In the genomic region with DNA sequence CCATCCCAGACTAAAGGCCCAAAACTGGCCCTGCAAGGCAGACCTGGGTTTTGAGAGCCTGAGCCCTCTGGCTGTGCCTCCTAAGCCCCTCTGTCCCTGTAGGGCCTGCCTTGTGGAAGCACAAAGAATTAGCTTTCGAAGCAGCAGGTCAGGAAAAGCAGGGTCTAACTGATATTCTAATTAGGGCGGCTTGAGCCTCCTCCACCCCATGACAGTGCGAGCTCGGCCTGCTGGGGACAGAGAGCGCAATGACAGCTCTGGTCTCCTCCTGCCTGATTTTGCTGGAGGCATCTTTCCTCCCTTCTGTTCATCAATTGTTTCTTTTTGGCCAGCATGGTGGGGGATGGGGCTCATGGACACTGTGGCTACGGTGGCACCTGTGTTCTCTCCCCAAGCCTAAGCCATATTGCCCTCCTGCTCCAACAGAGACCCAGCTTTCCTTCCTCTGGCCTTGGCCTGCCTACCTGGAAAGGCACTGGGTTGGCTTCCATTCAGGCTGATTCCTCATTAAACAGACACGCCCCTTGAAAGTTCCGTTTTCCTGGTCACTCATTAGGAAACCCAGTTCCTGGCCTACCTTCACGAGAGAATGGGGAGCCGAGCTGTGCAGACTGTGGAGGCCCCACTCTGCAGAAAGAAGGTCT, we compare ENCODE assay signal across 8 mouse cellular contexts. TPM values are rescaled to one million over a fixed set of nuclear protein-coding genes. Genes with fewer than 3 reads are reported as not detected.
A peak's percentile ranks its signal among the peaks of the same experiment; 100 is the strongest.
DNase-seq lines count a peak whose midpoint lies in the region; ATAC-seq and TF ChIP-seq lines count a peak whose summit lies in the region.

No protein-coding gene starts in this region.

- H3K4me1 ChIP-seq in kidney, embryonic 16.5 days (ENCODE audit: insufficient read depth, low read length) = peaks cover 32% of the 10 kb centered on the region
- peaks cover 28% of the 10 kb centered on the region for H3K4me1 ChIP-seq in embryonic facial prominence, embryonic 13.5 days
- H3K4me1 ChIP-seq in kidney, postnatal 0 days (replicated peaks; ENCODE audit: insufficient read depth, low read length) = peaks cover 19% of the 10 kb centered on the region; the same call in 1 of the 2 replicates
- H3K4me1 ChIP-seq in megakaryocyte, embryonic 14.5 days = peaks cover 88% of the 10 kb centered on the region
- H3K4me1 ChIP-seq in thymus, adult 2 months (replicated peaks; ENCODE audit: control insufficient read depth, insufficient read depth, low read length) = peaks cover 19% of the 10 kb centered on the region

- no peaks in the 10 kb centered on the region for H3K36me3 ChIP-seq in kidney, embryonic 16.5 days (ENCODE audit: insufficient read depth, low read length)
- H3K36me3 ChIP-seq in embryonic facial prominence, embryonic 13.5 days = no peaks in the 10 kb centered on the region
- no peaks in the 10 kb centered on the region for H3K36me3 ChIP-seq in kidney, postnatal 0 days (ENCODE audit: insufficient read depth, low read length)
- peaks cover 28% of the 10 kb centered on the region for H3K36me3 ChIP-seq in megakaryocyte, embryonic 14.5 days (replicated peaks; ENCODE audit: low read length)
- no peaks in the 10 kb centered on the region for H3K36me3 ChIP-seq in thymus, adult 2 months (ENCODE audit: control insufficient read depth, insufficient read depth, low read length)

- peak overlapping the region; percentile 65 for H3K27ac ChIP-seq in kidney, embryonic 16.5 days (ENCODE audit: low read length)
- H3K27ac ChIP-seq in embryonic facial prominence, embryonic 13.5 days = peak overlapping the region; percentile 39; the same call in 1 of the 2 replicates
- H3K27ac ChIP-seq in kidney, postnatal 0 days = peak overlapping the region; percentile 68; the same call in 1 of the 2 replicates
- no peak overlapping the region for H3K27ac ChIP-seq in thymus, adult 2 months (ENCODE audit: control insufficient read depth, insufficient read depth, low read length)

- WGBS in kidney, embryonic 16.5 days = 72% methylated on average over 10 of the region's 10 CpGs
- WGBS in embryonic facial prominence, embryonic 13.5 days = 64% methylated on average over 10 of the region's 10 CpGs
- WGBS in kidney, postnatal 0 days = 71% methylated on average over 10 of the region's 10 CpGs
- WGBS in thymus, adult 2 months = 56% methylated on average over 10 of the region's 10 CpGs

- DNase-seq in kidney, adult 8-10 months = no peak
- DNase-seq in kidney, postnatal 0 days (ENCODE audit: low spot score) = no peak
- DNase-seq in layer of hippocampus, postnatal 36 days = no peak
- no peak for DNase-seq in thymus, adult 2 months
- DNase-seq in frontal cortex, postnatal 10 days (ENCODE audit: low spot score in 2 of 2) = no peak

- H3K9ac ChIP-seq in kidney, embryonic 16.5 days (replicated peaks; ENCODE audit: low read length) = peak overlapping the region; percentile 42
- no peak overlapping the region for H3K9ac ChIP-seq in embryonic facial prominence, embryonic 13.5 days
- H3K9ac ChIP-seq in kidney, postnatal 0 days (ENCODE audit: low read depth, low read length) = 0 out of 2 replicates have a peak overlapping the region, but pooled peaks have one; percentile 24

- no peak for ATAC-seq in kidney, embryonic 16.5 days (ENCODE audit: low FRiP score, low TSS enrichment)
- no peak for ATAC-seq in embryonic facial prominence, embryonic 13.5 days (ENCODE audit: insufficient number of reproducible peaks, insufficient read depth, low FRiP score, low TSS enrichment, low read depth)
- ATAC-seq in kidney, postnatal 0 days (replicated peaks; ENCODE audit: low FRiP score, low read depth) = no peak

- H3K4me2 ChIP-seq in kidney, embryonic 16.5 days (replicated peaks; ENCODE audit: low read depth, low read length) = peak overlapping the region; percentile 20
- no peak overlapping the region for H3K4me2 ChIP-seq in embryonic facial prominence, embryonic 13.5 days
- H3K4me2 ChIP-seq in kidney, postnatal 0 days (ENCODE audit: low read length) = 0 out of 2 replicates have a peak overlapping the region, but pooled peaks have one; percentile 24

- H3K27me3 ChIP-seq in kidney, embryonic 16.5 days (ENCODE audit: insufficient read depth, low read length) = no peaks in the 10 kb centered on the region
- no peaks in the 10 kb centered on the region for H3K27me3 ChIP-seq in embryonic facial prominence, embryonic 13.5 days
- no peaks in the 10 kb centered on the region for H3K27me3 ChIP-seq in kidney, postnatal 0 days (ENCODE audit: insufficient read depth, low read length)
- no peaks in the 10 kb centered on the region for H3K27me3 ChIP-seq in megakaryocyte, embryonic 14.5 days (replicated peaks)
- no peaks in the 10 kb centered on the region for H3K27me3 ChIP-seq in thymus, adult 2 months (ENCODE audit: control insufficient read depth, insufficient read depth, low read length)

- TF ChIP-seq CTCF in kidney, postnatal 0 days (IDR thresholded peaks at IDR 0.05; ENCODE audit: low read depth) = no peak
- TF ChIP-seq CTCF in thymus, adult 2 months (IDR thresholded peaks at IDR 0.05; ENCODE audit: borderline replicate concordance, control insufficient read depth, extremely low read depth, insufficient read depth, low read length, poor library complexity) = no peak

- 0 out of 2 replicates have a peak overlapping the region, but pooled peaks have one; percentile 8 for H3K4me3 ChIP-seq in kidney, embryonic 16.5 days (ENCODE audit: low read length)
- no peak overlapping the region for H3K4me3 ChIP-seq in embryonic facial prominence, embryonic 13.5 days
- no peak overlapping the region for H3K4me3 ChIP-seq in kidney, postnatal 0 days (replicated peaks; ENCODE audit: low read depth, low read length)
- peak overlapping the region; percentile 91 for H3K4me3 ChIP-seq in megakaryocyte, embryonic 14.5 days (replicated peaks)
- H3K4me3 ChIP-seq in thymus, adult 2 months (ENCODE audit: control insufficient read depth, insufficient read depth, low read length) = no peak overlapping the region

- H3K9me3 ChIP-seq in kidney, embryonic 16.5 days (ENCODE audit: low read length) = no peaks in the 10 kb centered on the region
- H3K9me3 ChIP-seq in embryonic facial prominence, embryonic 13.5 days = no peaks in the 10 kb centered on the region
- no peaks in the 10 kb centered on the region for H3K9me3 ChIP-seq in kidney, postnatal 0 days (replicated peaks; ENCODE audit: low read length)
- H3K9me3 ChIP-seq in megakaryocyte, embryonic 14.5 days = no peaks in the 10 kb centered on the region

- TF ChIP-seq POLR2A in thymus, adult 2 months (IDR thresholded peaks at IDR 0.05; ENCODE audit: control insufficient read depth, extremely low read depth, insufficient read depth, low read length, poor library complexity) = no peak

RNA-seq across cellular contexts. Expression of gene Atp5mpl, which starts 23.2 kb away (rescaled TPM):
- 713 and 717 TPM in 2 replicates for polyA plus RNA-seq in kidney, embryonic 16.5 days (2015; fragmentation: Nextera tagmentation; extraction: Ambion mirVana)
- polyA plus RNA-seq in embryonic facial prominence, embryonic 13.5 days (2015; fragmentation: Nextera tagmentation; extraction: Ambion mirVana) = 644 and 681 TPM in 2 replicates
- polyA plus RNA-seq in kidney, postnatal 0 days (2015; fragmentation: Nextera tagmentation; extraction: Ambion mirVana) = 1,132 and 1,318 TPM in 2 replicates
- polyA plus RNA-seq in megakaryocyte, embryonic 14.5 days (2012; ENCODE audit: insufficient read depth, low replicate concordance) = 15.5 TPM in 1 of 2 replicates, not detected in the other
- 100 to 1,000 TPM; 357 to 419 TPM for total RNA-seq in layer of hippocampus, postnatal 36 days (2021)
- polyA plus RNA-seq in thymus, adult 2 months (2012; rRNA removed) = 32.8 and 46.5 TPM in 2 replicates

RNA-seq across cellular contexts. Expression of gene Tdrd9, which starts 27.8 kb away (rescaled TPM):
- 0.45 and 0.75 TPM in 2 replicates for polyA plus RNA-seq in kidney, embryonic 16.5 days (2015; fragmentation: Nextera tagmentation; extraction: Ambion mirVana)
- polyA plus RNA-seq in embryonic facial prominence, embryonic 13.5 days (2015; fragmentation: Nextera tagmentation; extraction: Ambion mirVana) = 0.34 and 1.1 TPM in 2 replicates
- 0.18 and 0.32 TPM in 2 replicates for polyA plus RNA-seq in kidney, postnatal 0 days (2015; fragmentation: Nextera tagmentation; extraction: Ambion mirVana)
- 0.30 TPM in 1 of 2 replicates, not detected in the other for polyA plus RNA-seq in megakaryocyte, embryonic 14.5 days (2012; ENCODE audit: insufficient read depth, low replicate concordance)
- total RNA-seq in layer of hippocampus, postnatal 36 days (2021) = under 1 TPM; 0.30 to 0.33 TPM
- polyA plus RNA-seq in thymus, adult 2 months (2012; rRNA removed) = 0.09 and 0.15 TPM in 2 replicates

RNA-seq across cellular contexts. Expression of gene Ppp1r13b, which starts 35.6 kb away (rescaled TPM):
- polyA plus RNA-seq in kidney, embryonic 16.5 days (2015; fragmentation: Nextera tagmentation; extraction: Ambion mirVana) = 7.4 and 14.7 TPM in 2 replicates
- 12.3 and 15.2 TPM in 2 replicates for polyA plus RNA-seq in embryonic facial prominence, embryonic 13.5 days (2015; fragmentation: Nextera tagmentation; extraction: Ambion mirVana)
- 14.6 and 16.7 TPM in 2 replicates for polyA plus RNA-seq in kidney, postnatal 0 days (2015; fragmentation: Nextera tagmentation; extraction: Ambion mirVana)
- 15.6 and 22.6 TPM in 2 replicates for polyA plus RNA-seq in megakaryocyte, embryonic 14.5 days (2012; ENCODE audit: insufficient read depth, low replicate concordance)
- 100 to 1,000 TPM in 1 of 2 experiments, 10 to 100 TPM in 1; 92.0 to 104 TPM for total RNA-seq in layer of hippocampus, postnatal 36 days (2021)
- polyA plus RNA-seq in thymus, adult 2 months (2012; rRNA removed) = 28.1 and 30.1 TPM in 2 replicates

RNA-seq across cellular contexts. Expression of gene Rd3l, which starts 37.6 kb away (rescaled TPM):
- not detected in 2 replicates for polyA plus RNA-seq in kidney, embryonic 16.5 days (2015; fragmentation: Nextera tagmentation; extraction: Ambion mirVana)
- not detected in 2 replicates for polyA plus RNA-seq in embryonic facial prominence, embryonic 13.5 days (2015; fragmentation: Nextera tagmentation; extraction: Ambion mirVana)
- polyA plus RNA-seq in kidney, postnatal 0 days (2015; fragmentation: Nextera tagmentation; extraction: Ambion mirVana) = not detected in 2 replicates
- not detected in 2 replicates for polyA plus RNA-seq in megakaryocyte, embryonic 14.5 days (2012; ENCODE audit: insufficient read depth, low replicate concordance)
- total RNA-seq in layer of hippocampus, postnatal 36 days (2021) = not detected
- polyA plus RNA-seq in thymus, adult 2 months (2012; rRNA removed) = not detected in 2 replicates

Comparison
In these comparisons a context has a peak if more than half of its experiments do, and no peak if none do; other contexts are left out.
1. H3K4me3 ChIP-seq: peak in kidney, embryonic 16.5 days (single experiment) and megakaryocyte, embryonic 14.5 days (single experiment); none in embryonic facial prominence, embryonic 13.5 days (single experiment), kidney, postnatal 0 days (single experiment) and thymus, adult 2 months (single experiment).
2. RNA of gene Atp5mpl, which starts 23.2 kb away (polyA plus RNA-seq): 1,132 to 1,318 TPM in kidney, postnatal 0 days, 713 to 717 TPM in kidney, embryonic 16.5 days and 644 to 681 TPM in embryonic facial prominence, embryonic 13.5 days; 32.8 to 46.5 TPM in thymus, adult 2 months and 15.5 TPM in megakaryocyte, embryonic 14.5 days; every median in the first group is over 10 times any median in the second.